Mouse (Mus musculus) MEL (cell line): ENCODE data around the gene Selplg. TPM values are rescaled to one million over a fixed set of nuclear protein-coding genes. Genes with fewer than 3 reads are reported as not detected.

ENCODE experiments used
- DNase-seq: peaks from one replicate; pipeline ENCODE4 v3.0.0; 2011; ENCODE audit warnings: low read depth, low spot score
- H3K27ac ChIP-seq: 2 replicates; pipeline ENCODE4 v1.5.1; 2012; ENCODE audit warnings: low read depth, mild to moderate bottlenecking, control low read depth, low read length, moderate library complexity; ENCODE audit not compliant: control insufficient read depth
- H3K27me3 ChIP-seq, 2 experiments: fragments of 150-350 bp in 1 of 2; sonication (generic) in 1 of 2; 2 replicates each; pipeline ENCODE4 v1.6.1; 2012; ENCODE audit warnings: low read length in 2 of 2, mild to moderate bottlenecking in 2 of 2, improper control_type of control experiment in 1 of 2, moderate library complexity in 1 of 2; ENCODE audit not compliant: insufficient read depth in 2 of 2, control insufficient read depth in 1 of 2
- H3K36me3 ChIP-seq, 2 experiments: 2 replicates each; pipeline ENCODE4 v1.6.1; 2012 to 2014; ENCODE audit warnings: low read length in 2 of 2, improper control_type of control experiment in 1 of 2, inconsistent platforms in 1 of 2, mild to moderate bottlenecking in 1 of 2; ENCODE audit not compliant: insufficient read depth in 2 of 2, control insufficient read depth in 1 of 2
- H3K4me1 ChIP-seq, 2 experiments: fragments of 150-350 bp in 1 of 2; sonication (generic) in 1 of 2; 2 replicates each; pipeline ENCODE4 v1.6.1; 2012; ENCODE audit warnings: low read length in 2 of 2, improper control_type of control experiment in 1 of 2, mild to moderate bottlenecking in 1 of 2; ENCODE audit not compliant: insufficient read depth in 2 of 2, control insufficient read depth in 1 of 2
- H3K4me3 ChIP-seq, 2 experiments: fragments of 150-350 bp in 1 of 2; sonication (generic) in 1 of 2; 2 replicates each; pipeline ENCODE4 v1.5.1; 2012; ENCODE audit warnings: low read depth in 2 of 2, low read length in 2 of 2, mild to moderate bottlenecking in 2 of 2, moderate library complexity in 2 of 2, control low read depth in 1 of 2, improper control_type of control experiment in 1 of 2; ENCODE audit not compliant: control insufficient read depth in 1 of 2, insufficient read depth in 1 of 2
- H3K79me2 ChIP-seq: 2 replicates; pipeline ENCODE4 v1.6.1; 2012; ENCODE audit warnings: mild to moderate bottlenecking, low read length, moderate library complexity; ENCODE audit not compliant: control insufficient read depth, poor library complexity, insufficient read depth
- H3K9ac ChIP-seq: 2 replicates; pipeline ENCODE4 v1.6.1; 2012; ENCODE audit warnings: low read depth, mild to moderate bottlenecking, control low read depth, low read length, moderate library complexity; ENCODE audit not compliant: control insufficient read depth, poor library complexity, severe bottlenecking
- H3K9me3 ChIP-seq: fragments of 150-350 bp; sonication (generic); replicated peaks from 2 replicates; pipeline ENCODE4 v1.6.1; 2012; ENCODE audit warnings: mild to moderate bottlenecking, low read length, improper control_type of control experiment, moderate library complexity; ENCODE audit not compliant: insufficient read depth
- BHLHE40 ChIP-seq: IDR thresholded peaks from 2 replicates; pipeline ENCODE4 v1.6.1; 2012; ENCODE audit warnings: low read depth, mild to moderate bottlenecking, inconsistent platforms, low read length, improper control_type of control experiment, borderline replicate concordance
- CHD1 ChIP-seq: IDR thresholded peaks from 2 replicates; pipeline ENCODE4 v1.6.1; 2012; ENCODE audit warnings: low read depth, mild to moderate bottlenecking, inconsistent platforms, low read length, improper control_type of control experiment
- CHD2 ChIP-seq: IDR thresholded peaks from 2 replicates; pipeline ENCODE4 v1.6.1; 2011; ENCODE audit warnings: low read length, improper control_type of control experiment
- CTCF ChIP-seq, 3 experiments: IDR thresholded peaks in 2 of 3; conservative IDR thresholded peaks in 1 of 3; 2 replicates each; pipeline ENCODE4 v1.5.1; 2011 to 2012; ENCODE audit warnings: low read length in 3 of 3, low read depth in 2 of 3, mild to moderate bottlenecking in 2 of 3, improper control_type of control experiment in 1 of 3, inconsistent platforms in 1 of 3, mixed read lengths in 1 of 3, moderate library complexity in 1 of 3; ENCODE audit not compliant: control insufficient read depth in 1 of 3, insufficient read depth in 1 of 3, poor library complexity in 1 of 3, severe bottlenecking in 1 of 3
- ELF1 ChIP-seq: IDR thresholded peaks from 2 replicates; pipeline ENCODE4 v1.6.1; 2014; ENCODE audit warnings: low read depth, mild to moderate bottlenecking, inconsistent platforms, low read length, improper control_type of control experiment, moderate library complexity
- EP300 ChIP-seq, 2 experiments: IDR thresholded peaks; 2 replicates each; pipeline ENCODE4 v1.6.1; 2011; ENCODE audit warnings: improper control_type of control experiment in 2 of 2, low read length in 2 of 2, low read depth in 1 of 2, mild to moderate bottlenecking in 1 of 2
- ETS1 ChIP-seq: IDR thresholded peaks from 2 replicates; pipeline ENCODE4 v1.6.1; 2012; ENCODE audit warnings: low read depth, mild to moderate bottlenecking, inconsistent platforms, low read length, improper control_type of control experiment, moderate library complexity
- GABPA ChIP-seq: IDR thresholded peaks from 2 replicates; pipeline ENCODE4 v1.6.1; 2012; ENCODE audit warnings: low read depth, mild to moderate bottlenecking, inconsistent platforms, low read length, improper control_type of control experiment, moderate library complexity
- GATA1 ChIP-seq: IDR thresholded peaks from 2 replicates; pipeline ENCODE4 v1.6.1; 2011; ENCODE audit warnings: low read depth, low read length, improper control_type of control experiment
- HCFC1 ChIP-seq: IDR thresholded peaks from 2 replicates; pipeline ENCODE4 v1.6.1; 2012; ENCODE audit warnings: low read depth, mild to moderate bottlenecking, inconsistent platforms, low read length, improper control_type of control experiment, moderate library complexity
- JUND ChIP-seq: IDR thresholded peaks from 2 replicates; pipeline ENCODE4 v1.6.1; 2011; ENCODE audit warnings: low read depth, mild to moderate bottlenecking, improper control_type of control experiment, low read length
- MAFK ChIP-seq: IDR thresholded peaks from 2 replicates; pipeline ENCODE4 v1.6.1; 2011; ENCODE audit warnings: low read depth, mild to moderate bottlenecking, low read length, improper control_type of control experiment, borderline replicate concordance
- MAX ChIP-seq: IDR thresholded peaks from 2 replicates; pipeline ENCODE4 v1.6.1; 2011; ENCODE audit warnings: low read length, improper control_type of control experiment
- MAZ ChIP-seq: IDR thresholded peaks from 2 replicates; pipeline ENCODE4 v1.6.1; 2012; ENCODE audit warnings: low read depth, mild to moderate bottlenecking, inconsistent platforms, low read length, improper control_type of control experiment
- MXI1 ChIP-seq: IDR thresholded peaks from 2 replicates; pipeline ENCODE4 v1.6.1; 2011; ENCODE audit warnings: mild to moderate bottlenecking, low read depth, low read length, improper control_type of control experiment
- MYB ChIP-seq: IDR thresholded peaks from 2 replicates; pipeline ENCODE4 v1.6.1; 2011; ENCODE audit warnings: mild to moderate bottlenecking, low read depth, low read length, improper control_type of control experiment
- MYC ChIP-seq: IDR thresholded peaks from 2 replicates; pipeline ENCODE4 v1.6.1; 2011; ENCODE audit warnings: low read depth, mild to moderate bottlenecking, low read length, improper control_type of control experiment, moderate library complexity
- NELFE ChIP-seq: IDR thresholded peaks from 2 replicates; pipeline ENCODE4 v1.6.1; 2011; ENCODE audit warnings: low read depth, low read length, improper control_type of control experiment
- NRF1 ChIP-seq: IDR thresholded peaks from 2 replicates; pipeline ENCODE4 v1.6.1; 2014; ENCODE audit warnings: low read depth, mild to moderate bottlenecking, inconsistent platforms, low read length, improper control_type of control experiment, moderate library complexity; ENCODE audit not compliant: poor library complexity, insufficient read depth, severe bottlenecking
- POLR2A ChIP-seq, 2 experiments: IDR thresholded peaks; 2 replicates each; pipeline ENCODE4 v1.6.1; 2011 to 2012; ENCODE audit warnings: low read length in 2 of 2, mild to moderate bottlenecking in 2 of 2, control low read depth in 1 of 2, improper control_type of control experiment in 1 of 2, low read depth in 1 of 2, moderate library complexity in 1 of 2; ENCODE audit not compliant: control insufficient read depth in 1 of 2, insufficient read depth in 1 of 2, poor library complexity in 1 of 2
- POLR2AphosphoS2 ChIP-seq: IDR thresholded peaks from 2 replicates; pipeline ENCODE4 v1.6.1; 2011; ENCODE audit warnings: low read length, improper control_type of control experiment
- RAD21 ChIP-seq: IDR thresholded peaks from 2 replicates; pipeline ENCODE4 v1.6.1; 2011; ENCODE audit warnings: mild to moderate bottlenecking, low read depth, low read length, improper control_type of control experiment
- SIN3A ChIP-seq: IDR thresholded peaks from 2 replicates; pipeline ENCODE4 v1.6.1; 2012; ENCODE audit warnings: low read length, improper control_type of control experiment, inconsistent platforms
- SMC3 ChIP-seq: IDR thresholded peaks from 2 replicates; pipeline ENCODE4 v1.6.1; 2011; ENCODE audit warnings: low read depth, low read length, improper control_type of control experiment
- TAL1 ChIP-seq: IDR thresholded peaks from 2 replicates; pipeline ENCODE4 v1.6.1; 2012; ENCODE audit warnings: mild to moderate bottlenecking, inconsistent platforms, low read length, moderate library complexity, mixed read lengths
- TBP ChIP-seq: IDR thresholded peaks from 2 replicates; pipeline ENCODE4 v1.8.0; 2011; ENCODE audit warnings: low read depth, low read length, improper control_type of control experiment
- TCF12 ChIP-seq: IDR thresholded peaks from 2 replicates; pipeline ENCODE4 v1.6.1; 2014; ENCODE audit warnings: low read depth, mild to moderate bottlenecking, inconsistent platforms, low read length, improper control_type of control experiment, moderate library complexity
- UBTF ChIP-seq: IDR thresholded peaks from 2 replicates; pipeline ENCODE4 v1.6.1; 2012; ENCODE audit warnings: low read depth, mild to moderate bottlenecking, inconsistent platforms, low read length, improper control_type of control experiment, moderate library complexity, borderline replicate concordance; ENCODE audit not compliant: insufficient read depth
- USF1 ChIP-seq: IDR thresholded peaks from 2 replicates; pipeline ENCODE4 v1.6.1; 2014; ENCODE audit warnings: low read depth, mild to moderate bottlenecking, inconsistent platforms, low read length, improper control_type of control experiment, moderate library complexity
- USF2 ChIP-seq, 2 experiments: IDR thresholded peaks; 2 replicates each; pipeline ENCODE4 v1.6.1; 2011 to 2012; ENCODE audit warnings: improper control_type of control experiment in 2 of 2, low read length in 2 of 2, borderline replicate concordance in 1 of 2, inconsistent platforms in 1 of 2, low read depth in 1 of 2, mild to moderate bottlenecking in 1 of 2; ENCODE audit not compliant: insufficient read depth in 1 of 2
- ZKSCAN1 ChIP-seq: IDR thresholded peaks from 2 replicates; pipeline ENCODE4 v1.6.1; 2012; ENCODE audit warnings: low read depth, mild to moderate bottlenecking, inconsistent platforms, low read length, improper control_type of control experiment, moderate library complexity
- ZMIZ1 ChIP-seq: IDR thresholded peaks from 2 replicates; pipeline ENCODE4 v1.6.1; 2012; ENCODE audit warnings: low read depth, mild to moderate bottlenecking, inconsistent platforms, low read length, improper control_type of control experiment, moderate library complexity
- polyA plus RNA-seq, 2 experiments: library from polyadenylated mRNA; stranded (reverse) in 1 of 2; unstranded in 1 of 2; fragments of >175 nt in 1 of 2; fragments of >200 nt in 1 of 2; gene quantifications; 2 replicates each; pipeline versions ENCODE4 v1.2.1 to v1.2.4; 2012; ENCODE audit warnings: low replicate concordance in 2 of 2, low read depth in 1 of 2; ENCODE audit not compliant: insufficient read length in 2 of 2, insufficient read depth in 1 of 2, missing spikeins in 1 of 2
- total RNA-seq: library from RNA; depleted of rRNA; stranded (reverse); fragments of 300-350 nt; gene quantifications from 2 replicates; pipeline ENCODE4 v1.2.3, GENCODE M21; 2012

Gene Selplg
- total and polyA plus RNA-seq, 3 experiments = 24.2 to 48.2 TPM; not detected in 1

DNA sequence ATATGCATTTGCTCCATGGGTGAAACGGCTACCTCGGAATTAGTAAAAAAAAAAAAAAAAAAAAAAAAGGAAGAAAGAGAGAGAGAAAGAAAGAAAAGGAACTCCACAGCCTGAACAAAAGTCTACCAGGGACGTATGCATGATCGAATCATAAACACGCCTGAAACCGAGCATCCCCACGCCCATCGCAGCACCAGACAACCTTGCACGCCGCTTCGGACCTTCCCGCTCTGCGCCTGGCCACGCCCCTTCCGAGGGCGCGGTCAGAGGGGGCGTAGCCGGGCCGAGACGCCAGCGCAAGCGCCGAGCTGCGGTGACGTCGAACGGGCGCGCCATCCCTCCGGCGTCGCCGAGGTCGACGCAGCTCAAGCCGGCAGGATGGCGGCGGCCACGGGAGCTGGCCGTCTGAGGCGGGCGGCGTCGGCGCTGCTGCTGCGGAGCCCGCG, 60.0 kb downstream of the Selplg start, which contains the start of the genes Sart3 and Iscu (continued):
- TF ChIP-seq MXI1 (peak; percentile 94), USF1 (no peak), UBTF (no peak), NELFE (peak; percentile 68), POLR2A (IDR thresholded peaks at IDR 0.05; ENCODE audit: control insufficient read depth in 1 of 2, insufficient read depth in 1 of 2, low read depth in 1 of 2, low read length in 2 of 2, poor library complexity in 1 of 2) (peak; percentile 50 to 84; a peak in 3 of 4 replicates), EP300 (IDR thresholded peaks at IDR 0.05; ENCODE audit: low read depth in 1 of 2, low read length in 2 of 2) (no peak), ZMIZ1 (peak; percentile 24), SIN3A (peak; percentile 90), NRF1 (peak; percentile 91), GABPA (no peak), ELF1 (0 out of 2 replicates have a peak, but pooled peaks have one; percentile 56)

DNA sequence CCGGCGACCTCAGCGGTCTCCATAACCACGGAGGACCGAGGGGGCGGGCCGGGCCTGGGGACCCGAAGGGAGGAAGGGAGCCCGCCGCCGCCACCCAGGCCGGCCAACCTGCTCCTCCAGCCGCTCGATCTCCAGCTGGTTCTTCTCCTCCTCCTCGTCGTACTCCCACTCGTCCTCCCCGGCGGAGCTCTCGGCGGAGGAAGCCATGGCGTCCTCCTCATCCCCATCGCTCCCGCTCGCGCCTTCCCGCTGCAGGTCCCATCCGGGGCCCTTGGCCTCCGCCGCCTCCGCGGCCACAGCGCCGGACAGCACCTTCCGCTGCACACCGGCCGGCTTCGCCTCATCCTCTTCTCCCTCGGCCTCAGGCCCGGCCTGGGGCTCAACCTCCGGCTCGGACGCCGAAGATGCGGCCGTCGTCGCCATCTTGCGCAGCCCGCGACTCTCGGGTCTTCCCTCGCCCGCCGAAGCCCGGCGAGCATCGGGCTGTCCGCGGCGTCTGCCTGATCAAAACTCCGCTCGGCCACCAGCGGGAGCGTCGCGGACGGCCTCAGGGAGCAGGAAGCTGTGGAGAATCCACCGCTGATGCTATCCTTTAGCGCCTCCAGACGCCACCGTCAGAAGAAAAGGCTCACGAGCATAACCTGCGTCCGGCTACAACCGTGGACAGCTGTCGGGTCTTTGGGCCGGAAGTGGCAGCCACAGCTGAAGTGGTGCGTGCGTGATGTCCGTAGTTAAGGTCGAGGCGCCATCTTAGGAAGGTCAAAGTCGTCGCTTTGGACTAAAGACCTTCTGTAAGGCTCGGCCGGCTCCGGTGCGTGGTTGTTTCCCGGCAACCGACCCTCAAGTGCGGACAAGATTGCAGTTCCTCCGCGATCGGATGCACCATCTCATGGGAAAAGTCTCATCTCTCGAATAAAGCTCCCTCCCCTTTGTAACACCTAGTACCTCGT, 61.0 kb downstream of the Selplg start:
- Histone ChIP-seq H3K27ac (peak overlapping the region; percentile 94), H3K4me3 (peak overlapping the region; percentile 91 to 96), H3K27me3 (no peaks in the 10 kb centered on the region), H3K4me1 (peaks cover 0 to 12% of the 10 kb centered on the region in 2 experiments; a peak in 2 of 4 replicates), H3K9ac (peak overlapping the region; percentile 96), H3K36me3 (peaks cover 0 to 8% of the 10 kb centered on the region in 2 experiments; a peak in 2 of 4 replicates), H3K9me3 (no peaks in the 10 kb centered on the region), H3K79me2 (peaks cover 56% of the 10 kb centered on the region)
- DNase-seq = peak; percentile 95
- TF ChIP-seq MYB (no peak), BHLHE40 (no peak), TCF12 (no peak), POLR2AphosphoS2 (no peak; the same call in 1 of the 2 replicates), MAFK (no peak), SMC3 (no peak), TBP (no peak; the same call in 1 of the 2 replicates), CTCF (IDR thresholded peaks at IDR 0.05 in 2 of 3, conservative IDR thresholded peaks at IDR 0.05 in 1 of 3; ENCODE audit: control insufficient read depth in 1 of 3, insufficient read depth in 1 of 3, low read depth in 2 of 3, low read length in 3 of 3, poor library complexity in 1 of 3, severe bottlenecking in 1 of 3) (0 out of 6 replicates have a peak, but pooled peaks of 1 of the 3 experiments have one; percentile 4), USF2 (IDR thresholded peaks at IDR 0.05; ENCODE audit: borderline replicate concordance in 1 of 2, insufficient read depth in 1 of 2, low read depth in 1 of 2, low read length in 2 of 2) (no peak), ETS1 (no peak), MXI1 (peak; percentile 72), ZKSCAN1 (no peak), CHD1 (no peak), GATA1 (no peak), MAZ (no peak), ELF1 (peak; percentile 69), MYC (no peak), RAD21 (no peak), CHD2 (no peak), MAX (peak; percentile 100), HCFC1 (peak; percentile 95), TAL1 (no peak), USF1 (no peak), ZMIZ1 (no peak), POLR2A (IDR thresholded peaks at IDR 0.05; ENCODE audit: control insufficient read depth in 1 of 2, insufficient read depth in 1 of 2, low read depth in 1 of 2, low read length in 2 of 2, poor library complexity in 1 of 2) (peak; percentile 25 to 70; a peak in 2 of 4 replicates), JUND (no peak)
